Comparison of ENCODE assay signal across 30 mouse cellular contexts in the genomic region with DNA sequence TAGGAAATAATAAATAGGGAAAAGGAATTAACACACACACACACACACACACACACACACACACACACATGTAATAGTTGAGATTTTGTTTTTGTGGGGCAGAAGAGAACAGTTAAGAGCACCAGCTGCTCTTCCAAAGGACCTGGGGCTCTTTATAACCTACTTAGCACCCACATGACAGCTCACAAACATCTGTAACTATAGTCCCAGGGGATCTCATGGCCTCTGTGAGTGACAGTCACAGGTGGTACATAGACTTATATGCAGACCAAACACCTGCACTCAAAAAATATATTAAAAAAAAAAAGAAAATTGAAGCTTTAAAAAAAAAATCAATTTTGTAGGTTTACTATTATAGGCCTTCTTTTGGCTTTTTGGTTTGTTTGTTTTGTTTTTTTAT. TPM values are rescaled to one million over a fixed set of nuclear protein-coding genes. Genes with fewer than 3 reads are reported as not detected.
"Had no signal": no experiment of that assay in that cellular context is flagged by ENCODE, and none has a peak within 500 bp of the region (broad histone marks: within the 10 kb centered on the region; RNA-seq: fewer than 3 reads in every experiment).

No protein-coding gene starts in this region.

- H3K9me3 ChIP-seq: liver, embryonic 13.5 days; neural tube, embryonic 12.5 days; neural tube, embryonic 15.5 days had no signal

- H3K4me3 ChIP-seq: liver, embryonic 13.5 days; neural tube, embryonic 12.5 days; neural tube, embryonic 15.5 days had no signal

- H3K27me3 ChIP-seq: liver, embryonic 13.5 days; neural tube, embryonic 12.5 days; neural tube, embryonic 15.5 days had no signal

- DNase-seq: kidney, adult 18-20 months; kidney, adult 9 months; kidney, postnatal 14 days; kidney, postnatal 4 days; liver, embryonic 13.5 days; lung, adult 2 months; lung, postnatal 14 days; lung, postnatal 4 days; midbrain, embryonic 14.5 days had no signal

- H3K27ac ChIP-seq: liver, embryonic 13.5 days; neural tube, embryonic 12.5 days; neural tube, embryonic 15.5 days had no signal

- ATAC-seq: inflammation-experienced regulatory T-cells, adult 6 months; intestine, embryonic 16.5 days had no signal

- H3K9ac ChIP-seq: liver, embryonic 13.5 days; neural tube, embryonic 12.5 days; neural tube, embryonic 15.5 days had no signal

- H3K4me2 ChIP-seq: liver, embryonic 13.5 days; midbrain, embryonic 11.5 days; neural tube, embryonic 12.5 days; neural tube, embryonic 15.5 days had no signal

RNA-seq across cellular contexts. Expression of a gene that starts 21.2 kb away (rescaled TPM):
- total RNA-seq: layer of hippocampus, adult 18-20 months; layer of hippocampus, postnatal 14 days; left cerebral cortex, adult 18-20 months; left cerebral cortex, postnatal 36 days; liver, adult 2 months; megakaryocyte progenitor cell, adult 5-6 weeks; megakaryocyte-erythroid progenitor cell, adult 5-6 weeks had no signal
- polyA plus RNA-seq: inflammation-experienced regulatory T-cells, adult 6 months; intestine, embryonic 16.5 days; kidney, embryonic 16.5 days; limb, embryonic 11.5 days; limb, embryonic 14.5 days; liver, adult 2 months; liver, embryonic 13.5 days; liver, embryonic 16.5 days; lung, adult 2 months; lung, embryonic 16.5 days; midbrain, embryonic 11.5 days; midbrain, embryonic 14.5 days; neural tube, embryonic 12.5 days; neural tube, embryonic 15.5 days; small intestine, adult 2 months; spleen, adult 2 months; stomach, embryonic 16.5 days; testis, adult 2 months had no signal

RNA-seq across cellular contexts. Expression of a gene that starts 37.7 kb away (rescaled TPM):
- total RNA-seq: megakaryocyte progenitor cell, adult 5-6 weeks had no signal
- polyA plus RNA-seq: kidney, embryonic 16.5 days; limb, embryonic 11.5 days; limb, embryonic 14.5 days; liver, embryonic 13.5 days; liver, embryonic 16.5 days; midbrain, embryonic 11.5 days; midbrain, embryonic 14.5 days; neural tube, embryonic 12.5 days; neural tube, embryonic 15.5 days; stomach, embryonic 16.5 days had no signal
